Mouse (Mus musculus) gastrocnemius, adult 8-10 months (tissue): Measurements from ENCODE around the gene Gm15056. TPM values are rescaled to one million over a fixed set of nuclear protein-coding genes. Genes with fewer than 3 reads are reported as not detected.

Experiments
- DNase-seq, 2 experiments: peaks; one replicate each; pipeline ENCODE4 v3.0.0; 2022; ENCODE audit warnings: low spot score in 2 of 2
- total RNA-seq, 4 experiments: library from RNA; stranded (reverse); gene quantifications; 2 replicates each; pipeline ENCODE4 v1.2.4; 2022

Gene Gm15056
- total RNA-seq: not detected

- no peak for DNase-seq
Observed at GRCm38 (mm10) chr8:20902527-20902926, at the start of gene Gm15056. Gene Gm15056, minus strand, starts transcription at chr8:20902627.

- no peak for DNase-seq
Observed at GRCm38 (mm10) chr8:20944610-20945009, 42.2 kb upstream of the Gm15056 start, which contains the start of gene AY761185. Gene AY761185, minus strand, starts transcription at chr8:20944710.

DNA sequence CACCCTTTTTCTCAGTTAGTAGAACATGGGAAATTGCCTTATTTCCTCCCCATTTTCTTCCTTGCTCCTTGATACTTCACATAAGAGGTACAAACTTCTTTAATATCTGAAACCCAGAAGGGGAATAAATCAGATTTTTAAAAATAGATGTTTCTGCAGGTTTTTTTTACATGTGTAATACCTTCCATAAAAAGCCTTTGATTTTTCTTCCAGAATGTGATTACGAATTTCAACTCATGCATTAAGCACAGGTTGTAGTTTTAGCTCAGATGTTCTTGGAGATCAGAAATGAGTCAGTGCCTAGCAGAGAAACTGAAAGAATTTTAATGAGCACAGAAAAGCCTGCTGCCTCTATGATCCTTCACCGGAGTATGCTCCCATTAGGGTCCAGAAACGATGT, 19.5 kb upstream of the Gm15056 start, which contains the start of gene Gm6040:
Gene Gm6040 (minus strand): TSS at position 101 of the 400 bp plus-strand sequence.
- no peak for DNase-seq

DNA sequence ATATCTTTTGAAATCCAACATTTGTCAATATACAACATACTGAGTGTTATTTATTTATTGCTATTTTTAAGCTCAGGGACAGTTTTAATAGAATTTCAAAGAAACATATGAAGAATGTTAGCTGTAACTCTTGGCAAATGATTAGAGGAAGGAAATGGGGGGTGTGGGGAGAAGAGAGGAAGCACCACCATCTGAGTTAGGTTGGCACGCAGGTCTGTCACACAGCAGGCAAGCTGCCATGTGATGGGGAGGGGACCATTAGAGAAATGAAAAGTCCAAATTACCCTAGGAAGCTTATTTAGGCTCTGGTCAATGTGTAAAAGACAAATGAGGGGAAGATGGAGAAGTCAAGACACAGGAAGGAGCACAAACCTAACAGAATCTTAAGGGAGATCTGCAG, 9.9 kb upstream of the Gm15056 start:
- DNase-seq: no peak

- no peak for DNase-seq
Observed at GRCm38 (mm10) chr8:20908256-20908655, 5.8 kb upstream of the Gm15056 start.

- DNase-seq: no peak
Observed at GRCm38 (mm10) chr8:20907119-20907518, 4.7 kb upstream of the Gm15056 start.

- DNase-seq: no peak
Observed at GRCm38 (mm10) chr8:20892369-20892768, 10.1 kb downstream of the Gm15056 start, which contains the start of gene Defb33. Gene Defb33, plus strand, starts transcription at chr8:20892669.

GRCm38 (mm10) chr8:20874608-20875007, 27.8 kb downstream of the Gm15056 start:
- DNase-seq: no peak

Other genes with a start within 250 kb of the Gm15056 start
- not detected for gene Defb33, start 10.0 kb downstream of the Gm15056 start, total RNA-seq
- not detected for gene Gm6040, start 19.4 kb upstream of the Gm15056 start, total RNA-seq
- not detected for gene AY761185, start 42.1 kb upstream of the Gm15056 start, total RNA-seq
- gene Defa21, start 122.9 kb upstream of the Gm15056 start, total RNA-seq: not detected
- not detected for gene Defa23, start 152.4 kb upstream of the Gm15056 start, total RNA-seq
- not detected for gene Defa35, start 162.4 kb upstream of the Gm15056 start, total RNA-seq
- gene Defa25, start 181.8 kb upstream of the Gm15056 start, total RNA-seq: not detected
- gene Gm14851, start 193.4 kb upstream of the Gm15056 start, total RNA-seq: not detected
- not detected for gene Defa30, start 232.0 kb upstream of the Gm15056 start, total RNA-seq